Mouse (Mus musculus) gastrocnemius, postnatal 10 days (tissue): ENCODE data around the gene Gm21820. TPM values are rescaled to one million over a fixed set of nuclear protein-coding genes. Genes with fewer than 3 reads are reported as not detected.
"Not testable (repeated sequence)": the region's sequence is repeated elsewhere in the genome, so short reads cannot be mapped to it uniquely, and the experiment has no call there.

Experiments used
- DNase-seq: peaks from one replicate; pipeline ENCODE4 v3.0.0; 2021; ENCODE audit warnings: mixed read lengths
- long read RNA-seq, 2 experiments: library from polyadenylated mRNA; stranded (forward); transcript quantifications; one replicate each; pipeline ENCODE4 v2.0.0; 2021
- total RNA-seq, 2 experiments: library from RNA; stranded (reverse); gene quantifications; 2 replicates each; pipeline ENCODE4 v1.2.3; 2021

Gene Gm21820
- total RNA-seq = not detected
- long read RNA-seq, experiment 1 = 0 reads
- long read RNA-seq, experiment 2 = 0 reads

- not testable (repeated sequence) for DNase-seq
These were observed at the start of gene Gm21820 for GRCm38 (mm10) chrY:5249341-5249740. Gene Gm21820 (minus strand): TSS chrY:5249441.

Other genes starting within 250 kb of the Gm21820 start
- not detected for gene Gm20918, start 205.5 kb downstream of the Gm21820 start, total RNA-seq